In the genomic region with DNA sequence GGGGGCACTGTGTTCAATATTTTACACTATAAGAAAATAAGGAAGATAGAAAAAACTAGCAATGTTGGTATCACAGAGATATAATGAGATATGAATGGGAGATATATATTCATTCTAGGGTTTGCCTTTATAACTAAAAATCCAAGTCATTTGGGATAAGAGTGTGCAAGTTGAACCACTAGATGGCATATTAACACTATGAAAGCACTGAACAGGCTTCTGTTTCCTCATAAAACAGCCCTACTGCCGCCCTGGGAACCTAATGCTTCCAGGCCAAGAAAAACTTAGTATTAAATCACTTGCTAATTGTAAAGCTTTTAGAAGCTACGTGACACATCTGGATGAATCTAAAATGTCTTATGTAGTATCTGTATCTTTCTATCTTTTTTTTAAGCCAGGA, we compare ENCODE assay signal across 8 mouse cellular contexts.
DNase-seq lines count a peak whose midpoint lies in the region; ATAC-seq and TF ChIP-seq lines count a peak whose summit lies in the region.

No protein-coding gene starts in this region.

- H3K79me2 ChIP-seq in CH12.LX (replicated peaks; ENCODE audit: control insufficient read depth, extremely low read depth, insufficient read depth, poor library complexity, severe bottlenecking): no peaks in the 10 kb centered on the region

- no peak overlapping the region for H3K27ac ChIP-seq in CH12.LX (ENCODE audit: insufficient read depth, low read depth)
- H3K27ac ChIP-seq in intestine, embryonic 15.5 days: no peak overlapping the region

- intact Hi-C loops in heart, postnatal 25 days (cut with DNase I): loop anchor here (1.0 to 5.0 kb wide), 2 partner anchors 433 to 539 kb away; no protein-coding TSS in a partner anchor

- no peak overlapping the region for H3K4me2 ChIP-seq in CH12.LX (ENCODE audit: insufficient read depth, low read depth, poor library complexity, severe bottlenecking)
- no peak overlapping the region for H3K4me2 ChIP-seq in intestine, embryonic 15.5 days (replicated peaks)

- H3K9me3 ChIP-seq in CH12.LX (replicated peaks; ENCODE audit: low read length): peaks cover 5% of the 10 kb centered on the region
- H3K9me3 ChIP-seq in intestine, embryonic 15.5 days: no peaks in the 10 kb centered on the region

- 16% methylated on average over 2 of the region's 2 CpGs for WGBS in intestine, embryonic 15.5 days

- TF ChIP-seq POLR2A in CH12.LX (IDR thresholded peaks at IDR 0.05; ENCODE audit: low read depth, low read length): no peak

- in situ Hi-C loops in CH12.LX (cut with MboI; ENCODE audit: low pct_ligation_motif_present, low pct_unique_long_range_greater_than_20kb, low sequenced_read_pairs): loop anchor here (10.0 to 25.0 kb wide), 2 partner anchors 422 to 554 kb away; a partner anchor contains a TSS

- H3K4me1 ChIP-seq in CH12.LX (ENCODE audit: control insufficient read depth in 1 of 2, insufficient read depth in 2 of 2): peaks cover 0 to 6% of the 10 kb centered on the region in 2 experiments; a peak in 1 of 4 replicates
- H3K4me1 ChIP-seq in intestine, embryonic 15.5 days (replicated peaks): no peaks in the 10 kb centered on the region

- H3K9ac ChIP-seq in CH12.LX (ENCODE audit: insufficient read depth, low read depth): no peak overlapping the region
- H3K9ac ChIP-seq in intestine, embryonic 15.5 days: no peak overlapping the region

- peaks cover 5 to 6% of the 10 kb centered on the region in 2 experiments for H3K36me3 ChIP-seq in CH12.LX (replicated peaks in 1 of 2; ENCODE audit: control insufficient read depth in 1 of 2, insufficient read depth in 1 of 2, low read length in 1 of 2)
- no peaks in the 10 kb centered on the region for H3K36me3 ChIP-seq in intestine, embryonic 15.5 days

- TF ChIP-seq EP300 in CH12.LX (IDR thresholded peaks at IDR 0.05; ENCODE audit: low read length): no peak

- peak; percentile 95 for TF ChIP-seq RAD21 in CH12.LX (IDR thresholded peaks at IDR 0.05; ENCODE audit: low read depth, low read length)

- ATAC-seq in intestine, embryonic 15.5 days: peak; percentile 81
- ATAC-seq in megakaryocyte progenitor cell, adult 5-6 weeks (replicated peaks; ENCODE audit: poor library complexity): peak; percentile 77

- peak in 1 of 2 experiments; percentile 87; a peak in 2 of 4 replicates for TF ChIP-seq CTCF in CH12.LX (conservative IDR thresholded peaks at IDR 0.05 in 1 of 2, IDR thresholded peaks at IDR 0.05 in 1 of 2; ENCODE audit: low read depth in 2 of 2, low read length in 2 of 2)

- dilution Hi-C loops in CH12.LX (cut with MboI; ENCODE audit: extremely low pct_ligation_motif_present, extremely low pct_unique_long_range_greater_than_20kb, low sequenced_read_pairs): no loop called here

- no peaks in the 10 kb centered on the region for H3K27me3 ChIP-seq in CH12.LX (replicated peaks)
- no peaks in the 10 kb centered on the region for H3K27me3 ChIP-seq in intestine, embryonic 15.5 days (replicated peaks)

- DNase-seq in heart, adult 11 months: peak; percentile 25
- DNase-seq in heart, postnatal 25 days (ENCODE audit: low spot score): no peak
- peak; percentile 54 for DNase-seq in CH12.LX (ENCODE audit: extremely low read depth)
- peak; percentile 62 for DNase-seq in embryo, embryonic 11 days
- no peak for DNase-seq in ovary, postnatal 36 days (ENCODE audit: low spot score)
- no peak for DNase-seq in urinary bladder, postnatal 25 days (ENCODE audit: low spot score)

- no peak overlapping the region for H3K4me3 ChIP-seq in CH12.LX (replicated peaks in 1 of 3; ENCODE audit: low read depth in 2 of 3, low read length in 2 of 3, poor library complexity in 1 of 3)
- no peak overlapping the region for H3K4me3 ChIP-seq in intestine, embryonic 15.5 days (replicated peaks)

TF ChIP-seq in CH12.LX, 34 proteins besides CTCF, POLR2A, EP300 and RAD21:
- TF ChIP-seq SMC3 (IDR thresholded peaks at IDR 0.05; ENCODE audit: low read depth, low read length): peak; percentile 89
- no peak for TF ChIP-seq ZMIZ1 (IDR thresholded peaks at IDR 0.05; ENCODE audit: low read depth, low read length)
- TF ChIP-seq ZC3H11A (IDR thresholded peaks at IDR 0.05; ENCODE audit: low read depth, low read length): peak; percentile 69
- no peak for TF ChIP-seq RCOR1 (conservative IDR thresholded peaks at IDR 0.05; ENCODE audit: low read depth, low read length)
- no peak for TF ChIP-seq ZNF384 (IDR thresholded peaks at IDR 0.05; ENCODE audit: low read depth, low read length)
- TF ChIP-seq USF2 (conservative IDR thresholded peaks at IDR 0.05; ENCODE audit: low read depth, low read length): no peak
- no peak for TF ChIP-seq HCFC1 (IDR thresholded peaks at IDR 0.05; ENCODE audit: low read depth, low read length)
- TF ChIP-seq ZKSCAN1 (IDR thresholded peaks at IDR 0.05; ENCODE audit: borderline replicate concordance, low read depth, low read length): no peak
- TF ChIP-seq MYC (IDR thresholded peaks at IDR 0.05; ENCODE audit: low read depth, low read length): no peak

Comparison
In these comparisons a context has a peak if more than half of its experiments do, and no peak if none do; other contexts are left out.
1. DNase-seq: peak in heart, adult 11 months (single experiment), CH12.LX (single experiment) and embryo, embryonic 11 days (single experiment); none in heart, postnatal 25 days (single experiment), ovary, postnatal 36 days (single experiment) and urinary bladder, postnatal 25 days (single experiment).